12 mouse cellular contexts compared by ENCODE assay signal in genomic region chr14:95876785-95877510, GRCm38 (mm10). TPM values are rescaled to one million over a fixed set of nuclear protein-coding genes. Genes with fewer than 3 reads are reported as not detected.
DNase-seq lines count a peak whose midpoint lies in the region; ATAC-seq and TF ChIP-seq lines count a peak whose summit lies in the region.
"Had no signal": no experiment of that assay in that cellular context is flagged by ENCODE, and none has a peak within 500 bp of the region (broad histone marks: within the 10 kb centered on the region; RNA-seq: fewer than 3 reads in every experiment).

No protein-coding gene starts in this region.

- DNase-seq in cerebellum, adult 2 months, result peak; percentile 15 to 16
- no peak for DNase-seq in cerebellum, adult 18-20 months
- DNase-seq in brain, adult 2 months (ENCODE audit: low read depth, low spot score), result peak; percentile 94
- DNase-seq in hindbrain, postnatal 0 days (ENCODE audit: low spot score), result peak; percentile 87
- DNase-seq in left cerebral cortex, postnatal 25 days (ENCODE audit: low spot score in 2 of 2), result peak; percentile 69 to 98
- DNase-seq in stomach, postnatal 0 days (ENCODE audit: low spot score), result no peak
- DNase-seq in thymus, postnatal 14 days, result no peak
- DNase-seq in kidney, adult 8-10 months, result no peak
- DNase-seq: heart, adult 18-20 months; kidney, adult 11 months; liver, postnatal 0 days had no signal

- TF ChIP-seq EP300 in stomach, postnatal 0 days (optimal IDR thresholded peaks at IDR 0.05), result no peak

- 18% methylated on average over 3 of the region's 3 CpGs for WGBS in cerebellum, adult 2 months
- WGBS in hindbrain, postnatal 0 days, result 23% methylated on average over 3 of the region's 3 CpGs
- WGBS in stomach, postnatal 0 days, result 60% methylated on average over 3 of the region's 3 CpGs

- H3K9ac ChIP-seq in hindbrain, postnatal 0 days (replicated peaks; ENCODE audit: low read length), result no peak overlapping the region
- H3K9ac ChIP-seq in stomach, postnatal 0 days (ENCODE audit: low read length), result no peak overlapping the region
- H3K9ac ChIP-seq: liver, postnatal 0 days had no signal

- H3K4me3 ChIP-seq in cerebellum, adult 2 months (replicated peaks; ENCODE audit: insufficient read depth, low read depth, low read length), result no peak overlapping the region
- H3K4me3 ChIP-seq in hindbrain, postnatal 0 days (ENCODE audit: low read length), result no peak overlapping the region
- H3K4me3 ChIP-seq in stomach, postnatal 0 days (ENCODE audit: low read depth, low read length), result no peak overlapping the region
- H3K4me3 ChIP-seq: myocyte had no signal

- no peaks in the 10 kb centered on the region for H3K9me3 ChIP-seq in hindbrain, postnatal 0 days (ENCODE audit: low read length)
- H3K9me3 ChIP-seq in stomach, postnatal 0 days (ENCODE audit: control insufficient read depth, low read length), result no peaks in the 10 kb centered on the region

- intact Hi-C loops in left cerebral cortex, postnatal 25 days (cut with DNase I), result loop anchor here (1.0 kb wide), 1 partner anchor 36 kb away; no protein-coding TSS in a partner anchor

- peak; percentile 78 for ATAC-seq in hindbrain, postnatal 0 days
- no peak for ATAC-seq in stomach, postnatal 0 days (ENCODE audit: low FRiP score, low TSS enrichment)
- ATAC-seq: liver, postnatal 0 days had no signal

- TF ChIP-seq POLR2A in cerebellum, adult 2 months (IDR thresholded peaks at IDR 0.05; ENCODE audit: borderline replicate concordance, insufficient read depth, low read length), result no peak

- H3K27me3 ChIP-seq in cerebellum, adult 2 months (ENCODE audit: control insufficient read depth, insufficient read depth, low read length), result no peaks in the 10 kb centered on the region; the same call in 1 of the 2 replicates
- H3K27me3 ChIP-seq in hindbrain, postnatal 0 days (ENCODE audit: insufficient read depth, low read length), result no peaks in the 10 kb centered on the region
- H3K27me3 ChIP-seq in stomach, postnatal 0 days (ENCODE audit: control insufficient read depth, insufficient read depth, low read length), result no peaks in the 10 kb centered on the region

- no peaks in the 10 kb centered on the region for H3K36me3 ChIP-seq in hindbrain, postnatal 0 days (ENCODE audit: insufficient read depth, low read length)
- H3K36me3 ChIP-seq in stomach, postnatal 0 days (ENCODE audit: control insufficient read depth, insufficient read depth, low read length), result no peaks in the 10 kb centered on the region

- H3K4me1 ChIP-seq in cerebellum, adult 2 months (ENCODE audit: control insufficient read depth, insufficient read depth, low read length), result no peaks in the 10 kb centered on the region
- H3K4me1 ChIP-seq in hindbrain, postnatal 0 days (ENCODE audit: insufficient read depth, low read length), result 0 out of 2 replicates have a peak, but pooled peaks cover 2% of the 10 kb centered on the region
- H3K4me1 ChIP-seq in stomach, postnatal 0 days (replicated peaks; ENCODE audit: control insufficient read depth, insufficient read depth), result no peaks in the 10 kb centered on the region

- H3K27ac ChIP-seq in cerebellum, adult 2 months (ENCODE audit: insufficient read depth, low read length), result no peak overlapping the region
- H3K27ac ChIP-seq in hindbrain, postnatal 0 days, result no peak overlapping the region
- H3K27ac ChIP-seq in stomach, postnatal 0 days (replicated peaks), result no peak overlapping the region

- no peak overlapping the region for H3K4me2 ChIP-seq in hindbrain, postnatal 0 days (ENCODE audit: low read depth, low read length)
- H3K4me2 ChIP-seq in stomach, postnatal 0 days (replicated peaks; ENCODE audit: low read depth), result no peak overlapping the region

- TF ChIP-seq CTCF in cerebellum, adult 2 months (IDR thresholded peaks at IDR 0.05; ENCODE audit: borderline replicate concordance, insufficient read depth, low read depth, low read length), result no peak
- TF ChIP-seq CTCF in hindbrain, postnatal 0 days (IDR thresholded peaks at IDR 0.05; ENCODE audit: low read depth), result no peak
- TF ChIP-seq CTCF in stomach, postnatal 0 days (IDR thresholded peaks at IDR 0.05; ENCODE audit: low read depth), result no peak

RNA-seq across cellular contexts. Expression of gene 4921530L21Rik, which starts 4.1 kb away (rescaled TPM):
- polyA plus RNA-seq in cerebellum, adult 2 months (2012; rRNA removed), result not detected in 2 replicates
- not detected in 2 replicates for total RNA-seq in hindbrain, postnatal 0 days (2014; rRNA removed)
- polyA plus RNA-seq in hindbrain, postnatal 0 days (2015; fragmentation: Nextera tagmentation; extraction: Ambion mirVana), result 0.13 TPM in 1 of 2 replicates, not detected in the other
- not detected for total RNA-seq in left cerebral cortex, postnatal 25 days (2021)
- not detected in 2 replicates for polyA plus RNA-seq in stomach, postnatal 0 days (2015; fragmentation: Nextera tagmentation; extraction: Ambion mirVana)
- total RNA-seq: heart, adult 18-20 months had no signal
- polyA plus RNA-seq: liver, postnatal 0 days; myocyte had no signal

Comparison
In these comparisons a context has a peak if more than half of its experiments do, and no peak if none do; other contexts are left out.
1. DNase-seq: peak in cerebellum, adult 2 months (2 of 2), brain, adult 2 months (single experiment), hindbrain, postnatal 0 days (single experiment) and left cerebral cortex, postnatal 25 days (2 of 2); none in cerebellum, adult 18-20 months (0 of 2), stomach, postnatal 0 days (single experiment), thymus, postnatal 14 days (single experiment) and kidney, adult 8-10 months (0 of 2).